Mouse (Mus musculus) embryonic facial prominence, embryonic 12.5 days (tissue): ENCODE measurements around the gene Pcbd1. TPM values are rescaled to one million over a fixed set of nuclear protein-coding genes. Genes with fewer than 3 reads are reported as not detected.

ENCODE experiments used
- microRNA-seq: library from miRNA; unstranded; fragments of <30 nt; microRNA quantifications from one replicate; pipeline ENCODE4, GENCODE M21; 2017
- polyA plus RNA-seq: library from polyadenylated mRNA; unstranded; fragments of >200 nt; fragmentation: Nextera tagmentation; extraction: Ambion mirVana; gene quantifications from 2 replicates; pipeline ENCODE4 v1.2.1, GENCODE M21; 2016

Pcbd1 gene
- polyA plus RNA-seq, 1 experiment from 2014 or later: 11.8 TPM

Small RNAs within 50 kb of the gene (microRNA-seq; reads per million reads assigned to microRNA genes)
- not detected for gene Gm44308

Other genes with a start within 250 kb of the Pcbd1 start
- 91.5 and 92.5 TPM in 2 replicates for gene Sgpl1, start 58.4 kb downstream of the Pcbd1 start, polyA plus RNA-seq
- gene Tbata, start 82.6 kb downstream of the Pcbd1 start, polyA plus RNA-seq: not detected in 2 replicates
- 1.2 and 1.5 TPM in 2 replicates for gene Adamts14, start 184.1 kb downstream of the Pcbd1 start, polyA plus RNA-seq
- gene Prf1, start 208.5 kb downstream of the Pcbd1 start, polyA plus RNA-seq: not detected in 2 replicates